Mouse (Mus musculus): ENCODE data around the gene Kazn.

Kazn gene

GRCm38 (mm10) chr4:142162729-142163128 is 76.5 kb downstream of the Kazn start:
- DNase-seq = no peak

DNA sequence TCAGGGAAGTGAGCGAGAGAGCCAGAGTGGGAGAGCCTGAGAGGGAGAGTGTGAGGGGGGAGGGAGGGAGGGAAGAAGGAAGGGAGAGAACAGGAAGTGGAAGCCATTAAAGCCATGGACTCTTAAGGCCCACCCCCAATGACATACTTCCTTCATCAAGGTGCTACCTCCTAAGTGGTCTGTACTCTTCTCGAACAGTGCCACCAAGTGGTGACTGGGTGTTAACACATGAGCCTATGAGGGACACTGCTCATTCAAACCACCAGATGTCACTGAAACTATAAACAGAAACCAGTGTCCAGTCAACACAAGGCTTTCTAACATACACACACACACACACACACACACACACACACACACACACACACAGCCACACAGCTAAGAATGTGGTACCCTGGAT is 77.1 kb downstream of the Kazn start:
- no peak for DNase-seq

DNA sequence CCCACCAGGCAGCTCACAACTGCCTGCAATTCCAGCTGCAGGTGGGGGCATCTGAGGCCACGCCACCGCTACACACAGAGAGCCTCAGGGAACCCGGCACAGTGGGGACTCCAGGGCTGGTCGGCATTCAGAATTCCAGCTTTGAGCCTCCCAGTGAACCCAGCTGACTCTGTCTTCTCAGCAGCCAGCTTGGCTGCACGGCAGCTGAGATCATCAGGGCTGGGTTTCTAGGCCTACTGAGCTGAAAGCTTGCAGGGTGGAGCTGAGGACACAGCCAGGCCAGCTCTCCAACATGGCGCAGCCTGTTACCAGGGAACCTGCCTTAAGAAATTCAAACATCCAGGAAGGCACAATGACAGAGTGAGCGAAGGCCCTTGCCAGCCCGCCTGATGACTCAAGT is 79.2 kb downstream of the Kazn start:
- no peak for DNase-seq

DNA sequence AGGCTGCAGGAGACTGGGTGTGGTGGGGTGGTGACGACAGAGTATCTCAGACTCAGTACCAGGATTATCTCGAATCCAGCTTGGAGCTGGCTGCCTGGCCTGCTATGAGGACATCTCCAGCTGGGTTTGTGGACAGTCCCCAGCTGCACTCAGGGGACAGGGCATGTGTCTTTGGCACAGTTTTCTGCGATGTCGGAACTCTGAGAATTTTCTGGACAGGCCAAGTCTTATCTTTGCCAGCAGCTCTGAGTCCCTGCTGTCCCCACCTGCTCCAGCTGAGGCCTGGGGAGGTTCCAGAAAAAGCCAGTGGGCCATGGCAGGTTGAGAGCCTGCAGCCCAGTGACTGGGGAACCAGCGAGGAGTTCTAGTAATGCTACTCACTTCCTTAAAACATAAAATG is 82.7 kb downstream of the Kazn start:
- peak; percentile 76 to 80 for DNase-seq

DNA sequence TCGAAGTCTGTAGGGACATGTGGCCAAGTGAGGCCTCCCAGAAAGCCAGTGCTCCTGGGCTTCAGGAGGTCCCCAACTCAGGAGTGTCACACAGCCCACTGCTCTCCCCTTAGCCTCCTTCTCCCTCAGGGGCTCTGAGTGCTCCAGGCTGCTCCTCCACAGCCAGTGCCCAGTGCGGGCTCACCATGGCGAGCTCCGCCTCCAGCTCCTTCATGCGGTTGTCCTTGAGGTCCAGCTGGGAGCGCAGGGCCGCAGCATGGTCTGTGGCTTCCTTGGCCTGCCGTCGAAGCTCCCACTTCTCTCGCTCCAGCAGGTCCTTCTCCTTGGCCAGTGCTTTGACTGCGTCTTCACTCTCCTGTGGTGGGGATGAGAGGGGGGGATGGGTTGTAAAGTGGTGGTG is 85.0 kb downstream of the Kazn start:
- DNase-seq = no peak

- DNase-seq = peak; percentile 95 to 97
Measured at GRCm38 (mm10) chr4:142153526-142153925, 85.7 kb downstream of the Kazn start.

- no peak for DNase-seq
Measured at GRCm38 (mm10) chr4:142152733-142153422, 86.3 kb downstream of the Kazn start.

DNA sequence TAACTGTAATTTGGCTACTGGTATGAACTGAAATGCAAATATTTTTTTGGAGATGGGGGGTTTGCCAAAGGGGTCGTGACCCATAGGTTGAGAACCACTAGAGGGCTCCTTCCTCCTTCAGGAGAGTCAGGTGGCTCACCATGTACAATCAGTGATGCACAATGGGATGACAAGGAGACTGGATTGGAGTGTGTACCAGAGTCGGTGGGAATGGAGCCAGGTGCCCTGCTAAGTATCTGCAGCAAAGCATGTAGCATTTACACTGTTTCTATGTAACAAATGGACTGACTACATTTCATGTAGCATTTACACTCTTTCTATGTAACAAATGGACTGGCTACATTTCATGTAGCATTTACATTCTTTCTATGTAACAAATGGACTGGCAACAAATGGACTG is 89.1 kb downstream of the Kazn start:
- DNase-seq = peak; percentile 51 to 59

DNA sequence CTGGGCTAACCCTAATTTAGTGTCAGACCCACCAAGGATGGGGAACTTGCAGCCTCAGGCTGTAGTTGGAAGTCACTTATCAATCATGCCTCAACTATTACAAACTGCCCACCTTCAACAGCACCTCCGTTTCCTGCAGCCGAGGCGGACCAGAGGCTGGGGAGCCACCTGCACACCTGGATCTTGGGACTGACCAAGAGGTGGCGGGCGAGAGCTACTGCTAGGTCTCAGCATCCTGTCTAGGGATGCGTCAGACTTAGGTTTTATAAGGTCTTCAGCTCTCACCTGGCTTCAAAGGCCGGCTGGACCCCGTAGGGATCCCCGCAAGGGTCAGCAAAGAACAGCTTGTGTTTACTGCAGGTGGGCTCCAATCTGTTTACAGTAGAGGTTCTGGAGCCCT is 90.0 kb downstream of the Kazn start:
- no peak for DNase-seq

DNA sequence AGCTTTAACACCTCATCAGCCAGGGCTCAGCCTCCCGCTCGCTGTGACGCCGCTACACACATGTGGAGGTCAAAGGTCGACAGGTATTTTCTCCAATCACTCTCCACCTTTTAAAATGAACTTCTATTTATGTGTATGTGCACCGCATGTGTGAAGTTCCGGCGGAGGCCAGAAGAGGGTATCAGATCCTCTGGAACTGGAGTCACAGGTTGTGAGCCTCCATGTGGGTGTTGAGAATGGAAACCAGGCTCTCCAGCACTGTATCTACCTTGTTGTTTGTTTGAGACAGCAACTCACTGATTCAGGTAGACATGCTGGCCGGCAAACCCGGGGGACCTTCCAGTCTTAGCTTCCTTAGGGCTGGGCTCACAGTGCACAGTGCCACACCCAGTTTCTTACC is 91.5 kb downstream of the Kazn start:
- DNase-seq = no peak

- peak; percentile 55 to 60 for DNase-seq
Measured at GRCm38 (mm10) chr4:142144096-142144495, 95.1 kb downstream of the Kazn start.

DNA sequence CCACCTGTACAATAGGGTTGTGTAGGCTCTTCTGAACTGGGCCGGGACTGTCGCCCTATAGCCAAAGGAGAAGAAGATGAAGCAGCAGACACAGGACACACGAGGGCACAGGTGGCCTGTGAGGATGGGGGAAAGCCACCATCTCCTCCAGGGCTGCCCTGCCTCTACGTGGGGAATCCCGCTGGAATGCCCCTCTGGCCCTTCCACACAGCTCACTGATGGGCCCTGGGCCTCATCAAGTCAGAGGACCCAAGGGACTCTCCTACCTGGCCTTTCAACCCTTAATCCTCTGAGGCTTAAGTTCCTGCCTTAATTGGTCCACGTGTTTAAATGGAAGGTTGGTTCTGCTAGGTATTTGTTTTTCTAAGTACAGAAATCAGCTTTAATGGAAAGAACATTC is 95.9 kb downstream of the Kazn start:
- DNase-seq = no peak

GRCm38 (mm10) chr4:142139729-142140128 is 99.5 kb downstream of the Kazn start:
- DNase-seq = no peak

- DNase-seq = no peak
Measured at GRCm38 (mm10) chr4:142138356-142139099, 100.7 kb downstream of the Kazn start.

- peak; percentile 92 to 96 for DNase-seq
Measured at GRCm38 (mm10) chr4:142136766-142137503, 102.3 kb downstream of the Kazn start.

GRCm38 (mm10) chr4:142135515-142135914 is 103.7 kb downstream of the Kazn start:
- no peak for DNase-seq

- no peak for DNase-seq
Measured at GRCm38 (mm10) chr4:142130162-142130561, 109.0 kb downstream of the Kazn start.

DNA sequence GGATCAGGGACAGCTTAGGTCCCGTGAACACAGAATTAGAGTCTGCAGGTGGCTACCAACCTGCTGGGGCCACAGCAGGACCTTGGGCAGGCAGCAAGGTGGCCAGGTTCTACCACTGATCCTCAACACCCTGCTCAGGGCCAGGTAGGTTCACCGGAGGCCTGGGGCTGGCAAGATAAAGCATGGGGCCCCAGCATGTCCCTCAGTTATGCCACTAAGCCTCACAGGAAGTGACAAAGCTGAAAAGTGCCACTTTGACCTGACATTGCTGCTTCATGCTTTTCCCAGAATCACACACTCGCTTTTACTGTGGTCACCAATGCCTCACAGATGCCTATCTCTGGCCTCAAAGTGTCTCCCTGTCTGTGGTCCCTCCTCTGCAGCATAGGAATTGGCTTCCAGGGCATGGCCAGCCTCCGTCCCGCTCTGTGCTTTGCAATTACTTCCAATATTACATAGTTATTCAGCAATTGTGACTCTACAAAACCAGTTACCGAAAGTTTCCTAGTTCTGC is 111.9 kb downstream of the Kazn start:
- DNase-seq = no peak

GRCm38 (mm10) chr4:142126641-142127274 is 112.4 kb downstream of the Kazn start:
- peak in 1 of 2 experiments; percentile 43 for DNase-seq

GRCm38 (mm10) chr4:142121164-142121563 is 118.0 kb downstream of the Kazn start:
- no peak for DNase-seq

- no peak for DNase-seq
Measured at GRCm38 (mm10) chr4:142118522-142118921, 120.7 kb downstream of the Kazn start.

DNA sequence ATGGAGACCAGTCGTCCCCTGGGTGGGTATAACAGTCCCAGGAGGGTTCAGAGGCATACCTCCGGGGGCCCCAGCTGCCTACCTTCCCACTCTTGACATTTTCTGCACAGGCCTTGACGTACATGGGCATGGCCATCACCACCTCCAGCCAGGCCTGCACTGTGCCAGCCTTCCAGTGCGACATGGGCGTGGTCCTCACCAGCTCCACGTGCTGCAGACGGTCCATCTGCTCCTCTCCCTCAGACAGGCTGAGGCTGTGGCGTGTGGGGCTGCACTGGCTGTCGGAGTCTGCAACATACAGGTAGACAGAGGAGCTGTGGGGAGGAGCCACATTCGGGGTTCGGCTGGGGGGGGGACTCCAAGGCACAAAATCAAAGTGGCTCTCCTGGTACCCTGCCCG is 121.2 kb downstream of the Kazn start:
- peak; percentile 59 to 68 for DNase-seq

- peak; percentile 81 to 83 for DNase-seq
Measured at GRCm38 (mm10) chr4:142113306-142113705, 125.9 kb downstream of the Kazn start.

All from cerebellum, postnatal 14 days (tissue).